Comparison of ENCODE assay signal across 8 mouse cellular contexts in genomic region chr11:62604123-62604706, GRCm38 (mm10). TPM values are rescaled to one million over a fixed set of nuclear protein-coding genes. Genes with fewer than 3 reads are reported as not detected.
DNase-seq lines count a peak whose midpoint lies in the region; ATAC-seq and TF ChIP-seq lines count a peak whose summit lies in the region.

No protein-coding gene starts in this region.

- ATAC-seq in heart, embryonic 12.5 days (ENCODE audit: insufficient number of reproducible peaks, low FRiP score), result no peak

- peaks cover 27% of the 10 kb centered on the region for H3K4me1 ChIP-seq in heart, embryonic 12.5 days (replicated peaks)
- peaks cover 0 to 15% of the 10 kb centered on the region in 2 experiments; a peak in 2 of 4 replicates for H3K4me1 ChIP-seq in ES-E14 (ENCODE audit: control insufficient read depth in 2 of 2, insufficient read depth in 2 of 2, low read length in 2 of 2, poor library complexity in 1 of 2)
- H3K4me1 ChIP-seq in hindbrain, embryonic 10.5 days (replicated peaks), result peaks cover 38% of the 10 kb centered on the region

- peak overlapping the region; percentile 99 for H3K9ac ChIP-seq in heart, embryonic 12.5 days
- peak overlapping the region; percentile 100 for H3K9ac ChIP-seq in ES-E14 (ENCODE audit: insufficient read depth, low read depth, low read length, poor library complexity, severe bottlenecking)

- H3K36me3 ChIP-seq in heart, embryonic 12.5 days, result peaks cover 58% of the 10 kb centered on the region
- H3K36me3 ChIP-seq in ES-E14 (ENCODE audit: control insufficient read depth, insufficient read depth, low read length, poor library complexity, severe bottlenecking), result peaks cover 47% of the 10 kb centered on the region
- peaks cover 60% of the 10 kb centered on the region for H3K36me3 ChIP-seq in hindbrain, embryonic 10.5 days
- peaks cover 43% of the 10 kb centered on the region for H3K36me3 ChIP-seq in macrophage (ENCODE audit: inconsistent target)

- DNase-seq in heart, adult 18-20 months, result no peak
- DNase-seq in ES-E14 (ENCODE audit: low read depth, low spot score), result no peak
- no peak for DNase-seq in hindbrain, embryonic 10.5 days (ENCODE audit: low spot score)
- DNase-seq in retina, postnatal 1 day, result no peak
- no peak for DNase-seq in left cerebral cortex, postnatal 25 days (ENCODE audit: low spot score in 2 of 2)
- DNase-seq in lung, postnatal 14 days, result no peak

- in situ Hi-C loops in ES-E14 (cut with MboI; ENCODE audit: low sequenced_read_pairs in 2 of 2, unreplicated experiment in 2 of 2), result no loop called here

- peak overlapping the region; percentile 91; the same call in 1 of the 2 replicates for H3K27ac ChIP-seq in heart, embryonic 12.5 days (ENCODE audit: poor library complexity, severe bottlenecking)
- H3K27ac ChIP-seq in ES-E14 (ENCODE audit: insufficient read depth, low read depth, low read length, poor library complexity, severe bottlenecking), result peak overlapping the region; percentile 95; the same call in 1 of the 2 replicates
- peak overlapping the region; percentile 96 for H3K27ac ChIP-seq in hindbrain, embryonic 10.5 days
- peak overlapping the region; percentile 93; the same call in 1 of the 2 replicates for H3K27ac ChIP-seq in macrophage

- intact Hi-C loops in left cerebral cortex, postnatal 25 days (cut with DNase I), result no loop called here

- WGBS in heart, embryonic 12.5 days, result 26% methylated on average over 5 of the region's 5 CpGs
- WGBS in hindbrain, embryonic 10.5 days, result 20% methylated on average over 5 of the region's 5 CpGs
- WGBS in macrophage (ENCODE audit: missing documents), result 48% methylated on average over 5 of the region's 5 CpGs

- H3K79me2 ChIP-seq in macrophage (ENCODE audit: inconsistent target), result peaks cover 27% of the 10 kb centered on the region

- H3K4me2 ChIP-seq in heart, embryonic 12.5 days, result peak overlapping the region; percentile 84

- no peaks in the 10 kb centered on the region for H3K27me3 ChIP-seq in heart, embryonic 12.5 days (replicated peaks)
- no peaks in the 10 kb centered on the region for H3K27me3 ChIP-seq in hindbrain, embryonic 10.5 days (ENCODE audit: insufficient read depth, poor library complexity, severe bottlenecking)

- H3K4me3 ChIP-seq in heart, embryonic 12.5 days, result peak overlapping the region; percentile 90
- H3K4me3 ChIP-seq in ES-E14 (ENCODE audit: insufficient read depth in 1 of 2, low read depth in 1 of 2, low read length in 2 of 2, poor library complexity in 1 of 2, severe bottlenecking in 1 of 2) (peak overlapping the region; percentile 77 to 98), macrophage (ENCODE audit: inconsistent target) (peak overlapping the region; percentile 82)
- peak overlapping the region; percentile 71 for H3K4me3 ChIP-seq in hindbrain, embryonic 10.5 days

- no peaks in the 10 kb centered on the region for H3K9me3 ChIP-seq in heart, embryonic 12.5 days (replicated peaks)
- no peaks in the 10 kb centered on the region for H3K9me3 ChIP-seq in ES-E14 (ENCODE audit: control insufficient read depth, insufficient read depth, low read depth, low read length)
- no peaks in the 10 kb centered on the region for H3K9me3 ChIP-seq in hindbrain, embryonic 10.5 days

TF ChIP-seq in ES-E14, 5 proteins besides CTCF, POLR2A, EP300 and RAD21:
- no peak for TF ChIP-seq ZC3H11A (IDR thresholded peaks at IDR 0.05; ENCODE audit: borderline replicate concordance, low read depth, low read length)
- TF ChIP-seq CHD2 (IDR thresholded peaks at IDR 0.05; ENCODE audit: low read depth, low read length), result no peak
- no peak for TF ChIP-seq ZNF384 (IDR thresholded peaks at IDR 0.05; ENCODE audit: low read depth, low read length)
- no peak for TF ChIP-seq MAFK (IDR thresholded peaks at IDR 0.05; ENCODE audit: insufficient read depth, low read depth, low read length)
- no peak for TF ChIP-seq HCFC1 (IDR thresholded peaks at IDR 0.05; ENCODE audit: borderline replicate concordance, insufficient read depth, low read length)

RNA-seq across cellular contexts. Expression of gene Trpv2, which starts 29.9 kb away (rescaled TPM):
- 4.3 and 4.6 TPM in 2 replicates for polyA plus RNA-seq in heart, embryonic 12.5 days (2016; fragmentation: Nextera tagmentation; extraction: Ambion mirVana)
- 1 to 10 TPM; 3.0 TPM for total RNA-seq in heart, adult 18-20 months (2021)
- 9.8 and 13.4 TPM in 2 replicates for total RNA-seq in ES-E14 (2012; rRNA removed)
- polyA plus RNA-seq in hindbrain, embryonic 10.5 days (2016; fragmentation: Nextera tagmentation; extraction: Ambion mirVana), result 6.2 and 6.5 TPM in 2 replicates
- total RNA-seq in macrophage (2018; cell fraction: chromatin; rRNA removed), result 100 to 1,000 TPM in 5 of 26 experiments, 10 to 100 TPM in 21; 19.2 to 109 (median 72.3) TPM
- 100 to 1,000 TPM in 23 of 26 experiments, 10 to 100 TPM in 3; 89.6 to 139 (median 116) TPM for total RNA-seq in macrophage (2018; cell fraction: cytosol; rRNA removed)
- 100 to 1,000 TPM in 18 of 26 experiments, 10 to 100 TPM in 8; 71.0 to 151 (median 118) TPM for total RNA-seq in macrophage (2018; cell fraction: nucleus; rRNA removed)
- polyA plus RNA-seq in macrophage (2018), result 71.4 to 114 TPM (median 91.5 TPM) in 3 replicates
- total RNA-seq in left cerebral cortex, postnatal 25 days (2021), result 10 to 100 TPM; 16.6 to 18.7 TPM

RNA-seq across cellular contexts. Expression of gene Lrrc75a, which starts 44.1 kb away (rescaled TPM):
- 18.6 and 19.6 TPM in 2 replicates for polyA plus RNA-seq in heart, embryonic 12.5 days (2016; fragmentation: Nextera tagmentation; extraction: Ambion mirVana)
- 1 to 10 TPM; 3.2 to 4.3 TPM for total RNA-seq in heart, adult 18-20 months (2021)
- total RNA-seq in ES-E14 (2012; rRNA removed), result 9.9 and 11.6 TPM in 2 replicates
- 12.6 and 15.0 TPM in 2 replicates for polyA plus RNA-seq in hindbrain, embryonic 10.5 days (2016; fragmentation: Nextera tagmentation; extraction: Ambion mirVana)
- total RNA-seq in macrophage (2018; cell fraction: chromatin; rRNA removed), result 10 to 100 TPM in 7 of 26 experiments, 1 to 10 TPM in 19; 1.4 to 21.9 (median 5.3) TPM
- total RNA-seq in macrophage (2018; cell fraction: cytosol; rRNA removed), result 10 to 100 TPM in 13 of 26 experiments, 1 to 10 TPM in 13; 5.5 to 29.0 (median 10.0) TPM
- total RNA-seq in macrophage (2018; cell fraction: nucleus; rRNA removed), result 10 to 100 TPM in 10 of 26 experiments, 1 to 10 TPM in 16; 2.9 to 29.7 (median 7.5) TPM
- 4.7 to 7.3 TPM (median 5.6 TPM) in 3 replicates for polyA plus RNA-seq in macrophage (2018)
- 10 to 100 TPM; 18.0 to 20.0 TPM for total RNA-seq in left cerebral cortex, postnatal 25 days (2021)

RNA-seq across cellular contexts. Expression of gene Mmgt2, which starts 44.2 kb away (rescaled TPM):
- polyA plus RNA-seq in heart, embryonic 12.5 days (2016; fragmentation: Nextera tagmentation; extraction: Ambion mirVana), result 51.0 and 58.3 TPM in 2 replicates
- 1 to 10 TPM; 5.4 to 7.1 TPM for total RNA-seq in heart, adult 18-20 months (2021)
- 11.4 and 13.6 TPM in 2 replicates for total RNA-seq in ES-E14 (2012; rRNA removed)
- polyA plus RNA-seq in hindbrain, embryonic 10.5 days (2016; fragmentation: Nextera tagmentation; extraction: Ambion mirVana), result 36.1 and 47.3 TPM in 2 replicates
- 10 to 100 TPM in 10 of 26 experiments, 1 to 10 TPM in 16; 1.0 to 19.0 (median 7.6) TPM for total RNA-seq in macrophage (2018; cell fraction: chromatin; rRNA removed)
- total RNA-seq in macrophage (2018; cell fraction: cytosol; rRNA removed), result 10 to 100 TPM; 15.0 to 36.0 (median 26.6) TPM
- 10 to 100 TPM in 20 of 26 experiments, 1 to 10 TPM in 6; 4.4 to 34.3 (median 15.5) TPM for total RNA-seq in macrophage (2018; cell fraction: nucleus; rRNA removed)
- polyA plus RNA-seq in macrophage (2018), result 25.0 to 33.0 TPM (median 31.4 TPM) in 3 replicates
- 10 to 100 TPM; 18.4 to 20.2 TPM for total RNA-seq in left cerebral cortex, postnatal 25 days (2021)

RNA-seq across cellular contexts. Expression of gene Ubb, which starts 53.2 kb away (rescaled TPM):
- 2,594 and 2,627 TPM in 2 replicates for polyA plus RNA-seq in heart, embryonic 12.5 days (2016; fragmentation: Nextera tagmentation; extraction: Ambion mirVana)
- total RNA-seq in heart, adult 18-20 months (2021), result 100 to 1,000 TPM; 599 to 655 TPM
- total RNA-seq in ES-E14 (2012; rRNA removed), result 1,350 and 1,664 TPM in 2 replicates
- polyA plus RNA-seq in hindbrain, embryonic 10.5 days (2016; fragmentation: Nextera tagmentation; extraction: Ambion mirVana), result 3,368 and 3,918 TPM in 2 replicates
- total RNA-seq in macrophage (2018; cell fraction: chromatin; rRNA removed), result 100 to 1,000 TPM in 2 of 26 experiments, 10 to 100 TPM in 24; 30.2 to 156 (median 53.6) TPM
- total RNA-seq in macrophage (2018; cell fraction: cytosol; rRNA removed), result 1,000 to 10,000 TPM in 12 of 26 experiments, 100 to 1,000 TPM in 14; 573 to 1,418 (median 982) TPM
- total RNA-seq in macrophage (2018; cell fraction: nucleus; rRNA removed), result 100 to 1,000 TPM; 117 to 414 (median 278) TPM
- 916 to 1,557 TPM (median 1,390 TPM) in 3 replicates for polyA plus RNA-seq in macrophage (2018)
- 1,000 to 10,000 TPM; 1,728 to 1,830 TPM for total RNA-seq in left cerebral cortex, postnatal 25 days (2021)
